Mouse (Mus musculus) urinary bladder, postnatal 4 days (tissue): ENCODE data around the gene Iqch.

Source experiments
- DNase-seq, 2 experiments: peaks; one replicate each; pipeline ENCODE4 v3.0.0; 2021 to 2022; ENCODE audit warnings: low spot score in 2 of 2

The Iqch gene

DNA sequence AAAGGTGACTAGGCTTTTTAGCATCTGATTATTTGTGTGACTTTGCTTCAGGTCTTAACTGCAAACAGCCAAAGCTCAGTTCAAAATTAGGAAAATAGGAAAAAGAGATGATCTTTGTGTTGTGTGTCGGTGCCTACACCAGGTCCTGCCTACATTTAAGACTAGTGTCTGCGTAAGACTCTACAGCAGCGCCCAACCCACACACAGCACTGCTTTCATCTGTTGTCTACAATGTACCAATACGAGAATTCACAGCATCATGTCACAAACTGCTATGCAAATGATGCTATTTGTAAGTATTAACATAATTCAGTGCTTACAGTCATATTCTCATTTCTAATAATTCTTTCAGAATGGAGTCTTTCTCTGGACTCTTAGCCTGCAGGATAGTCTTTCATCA, 108.5 kb downstream of the Iqch start:
- DNase-seq, result no peak

GRCm38 (mm10) chr9:63492291-63492690, 110.0 kb downstream of the Iqch start:
- no peak for DNase-seq

GRCm38 (mm10) chr9:63490521-63491307, 111.6 kb downstream of the Iqch start:
- no peak for DNase-seq

GRCm38 (mm10) chr9:63489156-63489555, 113.1 kb downstream of the Iqch start:
- no peak for DNase-seq

- DNase-seq, result no peak
These were observed 136.7 kb downstream of the Iqch start for GRCm38 (mm10) chr9:63465561-63465960.

DNA sequence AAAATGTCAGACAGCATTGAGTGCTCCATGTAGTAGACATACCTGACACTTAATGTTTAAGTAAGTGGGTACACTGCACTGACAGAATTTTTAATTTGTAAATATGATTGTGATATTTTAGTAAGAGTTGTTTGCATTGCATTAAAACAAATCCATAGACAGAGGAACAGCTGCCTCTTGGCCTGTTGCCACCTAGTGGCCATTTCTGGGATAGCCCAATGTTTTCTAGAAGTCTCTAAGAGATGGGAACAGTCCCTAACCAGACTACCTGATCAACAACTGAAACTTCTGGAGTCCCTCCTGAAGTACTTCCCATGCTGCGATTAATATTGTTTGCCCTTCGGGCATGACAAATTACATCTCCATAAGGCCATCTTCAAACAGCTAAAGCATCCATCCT, 140.0 kb downstream of the Iqch start:
- DNase-seq, result peak; percentile 30 to 85

DNA sequence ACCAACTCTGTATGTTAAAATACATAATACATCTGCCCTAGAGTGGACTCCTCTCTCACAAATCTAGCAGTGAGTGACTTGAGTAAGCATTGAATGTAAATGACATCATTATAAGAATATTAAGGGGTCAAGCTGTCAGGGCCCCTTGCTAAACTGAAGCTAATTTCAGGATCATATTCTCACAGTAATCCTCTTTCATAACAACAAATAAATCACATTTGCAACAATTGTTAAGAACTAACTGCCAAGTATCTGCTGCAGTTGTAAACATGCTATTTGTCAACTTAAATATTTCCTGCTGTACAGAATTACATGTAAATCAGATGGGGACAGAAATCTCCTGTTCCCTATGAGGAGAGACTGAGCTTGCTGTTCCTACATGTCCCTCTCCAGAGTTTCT, 145.9 kb downstream of the Iqch start:
- DNase-seq, result no peak

- DNase-seq, result no peak
These were observed 148.0 kb downstream of the Iqch start for GRCm38 (mm10) chr9:63454341-63454740.

- no peak for DNase-seq
These were observed 151.7 kb downstream of the Iqch start for GRCm38 (mm10) chr9:63450531-63451030.

DNA sequence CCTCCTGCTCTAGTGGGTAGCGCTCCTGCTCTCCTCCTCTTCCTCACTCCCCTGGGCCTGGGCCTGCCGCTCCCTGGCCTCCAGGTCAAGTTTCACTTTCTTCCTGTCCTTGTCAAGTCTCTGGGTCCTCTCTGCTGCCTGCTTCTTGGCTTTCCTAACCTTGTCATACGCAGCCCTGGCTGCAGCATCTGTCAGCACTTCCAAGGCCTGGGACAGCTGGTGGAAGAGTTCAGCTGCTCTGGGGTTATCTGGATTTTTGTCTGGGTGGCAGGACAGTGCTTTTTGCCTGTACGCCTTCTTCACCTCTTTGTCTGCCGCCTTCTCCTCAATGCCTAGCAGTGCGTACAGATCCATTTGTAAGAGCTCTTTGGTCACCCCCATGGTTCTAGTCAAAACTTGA, 158.6 kb downstream of the Iqch start:
- DNase-seq, result no peak

DNA sequence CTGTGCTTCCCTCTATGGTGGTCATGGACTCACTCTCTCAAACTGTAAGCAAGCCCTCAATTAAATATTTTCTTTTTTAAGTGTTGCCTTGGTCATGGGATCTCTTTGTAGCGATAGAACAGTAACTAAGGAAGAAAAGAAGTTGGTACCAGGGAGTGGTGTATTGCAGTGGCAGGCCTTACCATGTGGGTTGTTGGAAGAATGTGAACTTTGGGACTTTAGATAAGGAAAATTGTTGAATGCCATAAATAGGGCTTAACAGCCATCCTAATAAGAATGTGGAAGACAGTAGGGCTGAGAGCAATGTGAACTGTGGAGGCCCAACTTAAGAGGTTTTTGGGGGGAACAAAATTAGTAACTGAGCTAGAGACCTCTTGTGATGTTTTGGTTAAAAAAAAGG, 171.6 kb downstream of the Iqch start:
- DNase-seq, result no peak

DNA sequence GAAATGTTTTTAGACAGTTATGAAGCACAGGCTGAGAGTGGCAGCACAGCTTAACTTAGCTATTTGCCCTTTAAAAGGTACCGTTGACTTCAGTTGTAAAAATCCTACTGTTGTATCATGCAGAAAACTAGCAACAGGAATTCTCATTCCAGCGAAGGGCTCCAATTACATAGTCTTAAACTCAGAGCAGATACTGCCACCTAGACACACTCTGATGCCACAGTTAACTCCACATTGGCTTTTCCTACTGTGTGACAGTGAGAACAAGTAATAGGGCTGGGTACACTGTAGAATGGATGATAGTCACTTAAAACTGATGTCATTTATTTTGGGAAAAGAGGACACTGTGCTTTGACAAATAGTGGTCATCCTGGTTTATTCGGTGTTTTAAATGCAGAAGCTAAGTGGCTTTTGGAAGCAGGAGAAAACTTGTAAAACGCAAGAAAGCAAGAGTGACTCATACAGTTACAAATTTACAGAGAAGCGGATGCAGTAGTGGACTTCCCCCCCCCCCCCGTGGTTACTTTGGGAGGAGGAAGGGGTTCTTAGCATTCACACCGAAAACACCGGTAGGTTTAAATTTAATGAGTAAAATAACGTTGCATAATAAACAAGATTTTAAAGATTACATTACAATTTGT, 181.1 kb downstream of the Iqch start:
- DNase-seq, result no peak

- no peak for DNase-seq
These were observed 181.9 kb downstream of the Iqch start for GRCm38 (mm10) chr9:63420396-63420795.

GRCm38 (mm10) chr9:63400176-63400575, 202.1 kb downstream of the Iqch start:
- no peak for DNase-seq

DNA sequence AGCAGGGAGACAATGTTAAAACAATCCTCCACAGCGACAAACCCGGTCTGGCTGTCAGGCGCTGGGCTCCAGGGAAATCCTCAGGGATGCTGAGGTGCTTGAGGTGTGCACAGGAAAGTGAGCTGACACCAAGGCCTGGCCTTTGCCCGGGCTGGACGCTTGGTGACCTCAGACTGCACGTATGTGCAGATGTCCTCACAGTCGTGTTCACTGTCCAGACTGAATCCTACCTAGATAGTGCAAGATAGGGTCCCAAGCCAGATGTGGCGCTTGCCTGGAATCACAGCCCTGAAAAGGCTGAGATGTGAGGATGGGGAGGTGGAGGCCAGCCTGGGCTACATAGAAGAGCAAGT, 202.9 kb downstream of the Iqch start:
- no peak for DNase-seq

- DNase-seq, result peak; percentile 96
These were observed 203.5 kb downstream of the Iqch start, which contains the start of gene 2300009A05Rik for GRCm38 (mm10) chr9:63398611-63399462. TSS of gene 2300009A05Rik (minus strand) at chr9:63399246.

GRCm38 (mm10) chr9:63395612-63396011, 206.7 kb downstream of the Iqch start:
- no peak for DNase-seq

DNA sequence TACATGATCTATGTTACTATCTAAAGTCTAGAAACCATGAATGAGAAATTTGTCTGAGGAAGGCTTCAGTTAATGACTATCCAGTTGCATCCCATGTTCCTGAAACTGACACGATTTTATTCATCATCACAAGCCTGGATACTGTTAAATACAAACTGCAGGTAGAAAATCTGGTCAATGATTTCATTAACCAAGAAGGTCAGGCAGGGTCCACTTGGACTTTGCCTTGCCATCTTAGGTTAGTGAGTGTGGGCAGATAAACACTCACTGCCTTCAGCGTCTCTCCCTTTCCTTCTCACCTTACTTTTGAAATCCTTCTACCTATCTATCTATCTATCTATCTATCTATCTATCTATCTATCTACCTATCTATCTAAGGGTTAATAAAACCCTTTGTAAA, 211.0 kb downstream of the Iqch start:
- no peak for DNase-seq

- DNase-seq, result no peak
These were observed 219.5 kb downstream of the Iqch start for GRCm38 (mm10) chr9:63382761-63383160.

DNA sequence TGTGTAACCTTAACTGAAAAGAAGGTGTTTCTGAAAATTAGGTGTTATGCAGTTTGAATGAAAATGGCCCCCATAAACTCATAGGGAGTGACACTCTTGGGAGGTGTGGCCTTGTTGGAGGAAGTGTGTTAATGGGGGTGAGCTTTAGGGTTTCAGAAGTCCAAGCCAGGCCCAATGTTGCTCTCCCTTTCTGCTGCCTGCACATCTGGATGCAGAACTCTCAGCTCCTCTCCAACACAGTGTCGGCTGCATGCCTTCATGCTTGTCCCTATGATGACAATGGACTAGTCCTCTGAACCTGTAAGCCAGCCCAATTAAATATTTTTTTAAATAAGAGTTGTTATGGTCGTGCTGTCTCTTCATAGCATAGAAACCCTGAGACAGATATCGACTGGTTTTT, 222.0 kb downstream of the Iqch start:
- DNase-seq, result no peak

- DNase-seq, result no peak
These were observed 224.1 kb downstream of the Iqch start for GRCm38 (mm10) chr9:63378174-63378573.
